Mouse (Mus musculus) midbrain, embryonic 14.5 days (tissue): Measurements from ENCODE around the gene Fbxl3. TPM values are rescaled to one million over a fixed set of nuclear protein-coding genes. Genes with fewer than 3 reads are reported as not detected.

Source experiments
- ATAC-seq: fragments of 200-750 bp; cut with Nextera tagmentation; 2 replicates; pipeline ENCODE4 v1.8.0; 2017; ENCODE audit warnings: moderate number of reproducible peaks, moderate library complexity; ENCODE audit not compliant: low FRiP score, low TSS enrichment
- DNase-seq: peaks from one replicate; pipeline ENCODE4 v3.0.0-alpha.2; 2015
- H3K27ac ChIP-seq: fragments of 300-500 bp; sonication (generic); replicated peaks from 2 replicates; pipeline ENCODE4 v1.5.1; 2014; ENCODE audit warnings: mild to moderate bottlenecking, low read depth, low read length, moderate library complexity
- H3K27me3 ChIP-seq: fragments of 300-500 bp; sonication (generic); 2 replicates; pipeline ENCODE4 v1.6.1; 2014; ENCODE audit warnings: low read length, control low read depth, mixed read lengths; ENCODE audit not compliant: control insufficient read depth, insufficient read depth
- H3K36me3 ChIP-seq: fragments of 300-500 bp; sonication (generic); 2 replicates; pipeline ENCODE4 v1.6.1; 2014; ENCODE audit warnings: low read length, control low read depth; ENCODE audit not compliant: control insufficient read depth, insufficient read depth
- H3K4me1 ChIP-seq: fragments of 300-500 bp; sonication (generic); 2 replicates; pipeline ENCODE4 v1.6.1; 2014; ENCODE audit warnings: mild to moderate bottlenecking, antibody characterized with exemption, low read length, control low read depth; ENCODE audit not compliant: control insufficient read depth, insufficient read depth
- H3K4me2 ChIP-seq: fragments of 300-500 bp; sonication (generic); 2 replicates; pipeline ENCODE4 v1.6.1; 2014; ENCODE audit warnings: mild to moderate bottlenecking, low read length, moderate library complexity
- H3K4me3 ChIP-seq: fragments of 300-500 bp; sonication (generic); replicated peaks from 2 replicates; pipeline ENCODE4 v1.5.1; 2014; ENCODE audit warnings: low read depth, low read length
- H3K9ac ChIP-seq: fragments of 300-500 bp; sonication (generic); replicated peaks from 2 replicates; pipeline ENCODE4 v1.6.1; 2014; ENCODE audit warnings: mild to moderate bottlenecking, low read length, moderate library complexity
- H3K9me3 ChIP-seq: fragments of 300-500 bp; sonication (generic); 2 replicates; pipeline ENCODE4 v1.6.1; 2016; ENCODE audit warnings: low read length, control low read depth, mixed read lengths; ENCODE audit not compliant: control insufficient read depth
- WGBS: fragments of 180-500 bp; shearing (Covaris S2); extraction: QIAGEN DNeasy Blood & Tissue Kit; methylation state at CpG from one replicate; pipeline ENCODE4 v1.1.7; 2014; 5-methylcytosine and 5-hydroxymethylcytosine counted together
- polyA plus RNA-seq: library from polyadenylated mRNA; unstranded; fragments of >200 nt; fragmentation: Nextera tagmentation; extraction: Ambion mirVana; gene quantifications from 2 replicates; pipeline ENCODE4 v1.2.1, GENCODE M21; 2014

Gene Fbxl3
- polyA plus RNA-seq, 1 experiment from 2014 or later: 36.2 TPM

DNA sequence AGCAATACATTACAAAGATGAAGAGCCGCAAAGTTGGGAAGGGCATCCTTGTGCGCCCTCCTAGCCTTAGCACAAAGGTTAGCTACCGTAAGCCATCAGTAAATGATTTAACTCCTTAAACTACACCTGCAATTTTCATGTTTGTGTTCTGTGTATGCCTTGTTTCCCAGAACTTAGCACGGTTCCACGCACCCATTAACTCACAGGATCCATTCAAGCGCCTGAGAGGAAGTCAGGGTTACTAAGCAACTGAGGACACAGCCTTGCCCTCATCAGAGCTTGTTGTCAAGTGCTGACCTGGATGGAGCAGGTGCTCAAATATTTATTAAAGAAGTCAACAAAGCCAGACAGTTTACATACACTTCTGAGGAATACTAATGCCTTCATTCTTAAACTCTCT lies 2.9 kb upstream of the Fbxl3 start:
- no peak for ATAC-seq

DNA sequence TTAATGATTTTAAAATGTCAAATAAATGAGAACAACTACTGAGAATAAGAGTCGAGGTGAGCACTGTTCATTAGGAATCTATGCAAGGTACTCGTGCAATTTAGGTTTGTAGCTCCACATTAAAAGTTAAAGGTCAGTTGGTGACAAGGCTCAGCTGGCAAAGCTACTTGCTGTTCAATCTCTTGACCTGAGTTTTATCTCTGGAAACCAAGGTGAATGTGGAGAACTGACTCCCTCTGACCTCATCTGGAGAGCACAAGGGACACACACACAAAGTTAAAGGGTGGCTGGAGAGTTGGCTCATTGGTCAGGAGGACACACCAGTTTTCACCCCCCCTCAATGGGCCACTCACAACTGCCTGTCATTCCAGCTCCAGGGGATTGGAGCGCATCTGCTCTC lies 1.8 kb upstream of the Fbxl3 start:
- Histone ChIP-seq H3K9me3 (no peaks in the 10 kb centered on the region), H3K27ac (no peak overlapping the region), H3K4me3 (no peak overlapping the region), H3K4me1 (peaks cover 17% of the 10 kb centered on the region), H3K4me2 (no peak overlapping the region), H3K9ac (no peak overlapping the region), H3K36me3 (0 out of 2 replicates have a peak, but pooled peaks cover 5% of the 10 kb centered on the region), H3K27me3 (no peaks in the 10 kb centered on the region)
- WGBS: 73% methylated on average over 3 of the region's 3 CpGs
- no peak for DNase-seq
- no peak for ATAC-seq

More for the DNA sequence above, 2.9 kb upstream of the Fbxl3 start:
- Histone ChIP-seq H3K36me3 (no peaks in the 10 kb centered on the region), H3K4me3 (no peak overlapping the region), H3K4me1 (peaks cover 7% of the 10 kb centered on the region), H3K27ac (no peak overlapping the region), H3K27me3 (no peaks in the 10 kb centered on the region), H3K9ac (no peak overlapping the region), H3K4me2 (no peak overlapping the region), H3K9me3 (no peaks in the 10 kb centered on the region)
- WGBS: 69% methylated on average over 6 of the region's 6 CpGs
- DNase-seq: no peak

DNA sequence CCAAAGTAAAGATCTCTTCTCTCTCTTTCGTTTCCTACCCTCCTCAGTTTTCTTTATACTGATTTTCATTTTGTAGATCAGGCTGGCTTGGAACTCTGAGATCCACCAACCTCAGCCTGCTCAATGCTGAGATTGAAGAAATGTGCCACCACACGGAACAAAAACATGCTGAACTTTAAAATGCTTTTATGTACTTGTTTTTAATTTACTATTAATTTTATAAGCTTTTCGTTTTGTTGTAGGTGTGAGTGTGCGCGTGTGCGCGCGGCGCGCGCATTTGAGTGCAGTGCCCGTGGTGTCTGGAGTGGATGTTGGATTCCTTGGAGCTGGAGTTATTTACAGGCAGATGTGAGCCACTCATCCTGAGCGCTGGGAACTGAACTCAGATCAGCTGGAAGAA lies 930 bp upstream of the Fbxl3 start:
- Histone ChIP-seq H3K27me3 (no peaks in the 10 kb centered on the region), H3K9me3 (no peaks in the 10 kb centered on the region), H3K27ac (no peak overlapping the region), H3K4me2 (no peak overlapping the region), H3K4me1 (peaks cover 20% of the 10 kb centered on the region), H3K9ac (no peak overlapping the region), H3K4me3 (no peak overlapping the region), H3K36me3 (0 out of 2 replicates have a peak, but pooled peaks cover 13% of the 10 kb centered on the region)
- no peak for ATAC-seq
- DNase-seq: no peak
- 87% methylated on average over 13 of the region's 13 CpGs for WGBS

DNA sequence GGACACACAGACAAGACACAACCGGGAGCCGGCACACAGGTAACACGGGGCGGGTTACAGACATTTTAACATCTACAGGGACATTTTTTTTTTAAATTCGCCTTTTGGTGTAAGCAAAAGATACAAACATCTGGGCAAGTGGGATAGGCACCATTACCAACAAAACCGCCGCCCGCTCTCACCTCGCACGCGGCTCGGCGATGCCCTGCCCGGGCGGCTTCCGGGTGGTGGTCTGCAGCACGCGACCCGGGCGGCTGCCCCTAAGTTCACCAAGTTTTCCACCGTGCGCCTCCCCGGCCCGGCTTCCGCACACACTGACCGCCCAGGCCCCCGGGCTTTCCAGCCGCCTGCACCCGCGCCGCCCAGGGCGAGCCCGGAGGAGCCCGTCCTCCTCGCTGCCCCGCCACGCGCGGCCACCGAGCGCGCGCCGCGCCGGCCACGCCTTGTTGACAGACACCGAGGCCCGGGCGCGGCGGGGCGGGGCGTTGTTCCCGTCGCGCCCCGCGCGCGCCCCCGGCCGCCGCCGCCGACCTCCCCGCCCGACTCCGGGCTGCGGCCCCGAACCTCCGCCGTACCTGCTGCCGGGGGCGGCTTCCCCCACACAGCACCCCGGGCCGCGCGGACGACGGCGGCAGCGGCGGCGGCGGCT lies 655 bp downstream of the Fbxl3 start:
- under 1% methylated on average over 68 of the region's 86 CpGs for WGBS
- Histone ChIP-seq H3K27ac (peak overlapping the region; percentile 99), H3K9ac (peak overlapping the region; percentile 96), H3K36me3 (peaks cover 17% of the 10 kb centered on the region; the same call in 1 of the 2 replicates), H3K4me1 (peaks cover 20% of the 10 kb centered on the region), H3K4me2 (peak overlapping the region; percentile 71), H3K27me3 (no peaks in the 10 kb centered on the region), H3K4me3 (peak overlapping the region; percentile 82), H3K9me3 (no peaks in the 10 kb centered on the region)
- ATAC-seq (peak; percentile 86), DNase-seq (peak; percentile 92)

DNA sequence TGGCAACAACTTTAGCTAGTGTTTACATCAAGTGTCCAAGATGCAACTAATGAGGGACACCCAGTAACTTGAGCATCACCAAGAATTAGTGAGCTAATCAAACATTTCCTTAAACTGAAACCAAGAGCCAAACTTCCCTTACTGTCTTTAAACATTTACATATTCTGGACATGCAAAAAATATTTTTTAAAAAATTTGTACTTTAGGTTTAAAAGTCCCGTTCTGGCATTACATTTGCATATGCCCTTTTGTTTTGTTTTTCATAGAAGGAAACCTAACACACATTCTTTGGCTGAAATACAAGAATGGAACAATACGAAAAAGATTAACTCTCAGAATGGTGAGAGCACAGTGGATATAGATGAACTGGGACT lies 1.2 kb downstream of the Fbxl3 start:
- H3K4me1 ChIP-seq: peaks cover 20% of the 10 kb centered on the region
- H3K4me2 ChIP-seq: peak overlapping the region; percentile 71
- ATAC-seq: no peak
- H3K4me3 ChIP-seq: peak overlapping the region; percentile 82
- DNase-seq: no peak
- H3K36me3 ChIP-seq: peaks cover 17% of the 10 kb centered on the region; the same call in 1 of the 2 replicates
- no peaks in the 10 kb centered on the region for H3K9me3 ChIP-seq
- H3K27me3 ChIP-seq: no peaks in the 10 kb centered on the region
- peak overlapping the region; percentile 96 for H3K9ac ChIP-seq
- 0% methylated on average over 2 of the region's 2 CpGs for WGBS
- H3K27ac ChIP-seq: no peak overlapping the region

DNA sequence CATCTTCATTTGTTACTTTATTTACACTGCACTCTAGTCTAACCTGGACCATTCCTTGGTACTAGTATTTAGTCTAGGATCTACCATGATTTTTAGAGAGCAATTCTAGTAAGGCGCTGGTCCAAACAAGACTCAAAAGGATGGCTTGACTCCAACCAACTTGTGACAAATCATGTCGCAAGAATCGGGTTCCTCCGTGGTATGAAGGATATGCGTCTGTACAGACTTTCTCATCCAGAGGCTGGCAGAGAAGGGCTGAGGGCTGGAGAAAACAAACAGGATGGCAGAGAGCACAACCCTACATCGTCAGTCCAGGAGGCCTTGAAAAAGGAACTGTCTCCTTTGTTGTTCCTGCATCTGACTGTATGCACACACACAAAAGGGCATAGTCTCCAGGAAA lies 2.7 kb downstream of the Fbxl3 start:
- no peak for ATAC-seq

DNA sequence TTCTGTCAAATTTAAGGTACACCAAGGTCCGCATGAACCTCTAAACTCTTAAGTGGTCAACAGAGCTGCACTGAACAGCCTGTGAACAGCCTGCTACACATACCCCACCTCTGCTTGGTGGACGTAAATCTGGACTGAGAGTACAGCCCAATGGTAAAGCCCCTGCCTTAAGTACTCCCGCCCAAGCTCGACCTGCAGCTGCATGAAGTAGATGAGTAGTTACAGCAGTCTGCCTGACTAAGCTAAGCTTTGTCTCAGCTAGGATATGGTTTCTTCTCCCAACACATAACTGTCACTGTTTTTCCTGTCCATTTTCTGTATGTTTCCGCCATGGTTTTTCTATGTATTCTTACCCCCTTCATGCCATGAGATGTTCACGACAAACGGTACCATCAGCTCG lies 3.5 kb downstream of the Fbxl3 start:
- Histone ChIP-seq H3K36me3 (peaks cover 34% of the 10 kb centered on the region), H3K4me1 (peaks cover 20% of the 10 kb centered on the region), H3K9ac (no peak overlapping the region), H3K9me3 (no peaks in the 10 kb centered on the region), H3K4me2 (no peak overlapping the region), H3K27me3 (no peaks in the 10 kb centered on the region), H3K4me3 (no peak overlapping the region), H3K27ac (no peak overlapping the region)
- no peak for DNase-seq
- ATAC-seq: no peak
- WGBS: 91% methylated on average over 8 of the region's 8 CpGs

More for the DNA sequence above, 2.7 kb downstream of the Fbxl3 start:
- no peak overlapping the region for H3K27ac ChIP-seq
- H3K27me3 ChIP-seq: no peaks in the 10 kb centered on the region
- no peaks in the 10 kb centered on the region for H3K9me3 ChIP-seq
- H3K9ac ChIP-seq: no peak overlapping the region
- 84% methylated on average over 6 of the region's 6 CpGs for WGBS
- H3K4me3 ChIP-seq: no peak overlapping the region
- H3K4me2 ChIP-seq: peak overlapping the region; percentile 71
- DNase-seq: no peak
- peaks cover 20% of the 10 kb centered on the region for H3K4me1 ChIP-seq
- peaks cover 28% of the 10 kb centered on the region for H3K36me3 ChIP-seq

DNA sequence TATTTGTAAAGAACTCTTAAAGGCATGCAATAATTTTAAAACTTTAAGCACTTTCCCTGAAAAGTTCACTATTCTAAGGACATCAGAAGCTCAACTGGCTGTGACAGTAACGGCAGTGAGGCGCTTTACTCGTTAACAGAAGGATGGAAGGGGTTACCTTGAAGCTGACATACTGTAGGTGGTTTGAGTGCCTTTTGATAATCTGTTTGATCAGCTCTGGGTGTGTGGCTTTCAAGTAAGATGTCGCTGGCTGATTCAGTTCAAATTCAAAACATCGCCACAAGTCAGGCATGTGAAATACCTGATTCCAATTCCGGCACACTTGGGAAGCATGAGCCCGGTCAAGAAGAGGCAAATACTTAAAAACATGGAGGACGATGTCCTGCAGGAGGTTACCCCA lies 4.3 kb downstream of the Fbxl3 start:
- no peak overlapping the region for H3K27ac ChIP-seq
- no peak overlapping the region for H3K4me3 ChIP-seq
- H3K4me2 ChIP-seq: no peak overlapping the region
- H3K4me1 ChIP-seq: peaks cover 20% of the 10 kb centered on the region
- H3K9ac ChIP-seq: no peak overlapping the region
- H3K36me3 ChIP-seq: peaks cover 38% of the 10 kb centered on the region
- H3K9me3 ChIP-seq: no peaks in the 10 kb centered on the region
- 90% methylated on average over 8 of the region's 8 CpGs for WGBS
- DNase-seq (no peak), ATAC-seq (no peak)
- no peaks in the 10 kb centered on the region for H3K27me3 ChIP-seq

DNA sequence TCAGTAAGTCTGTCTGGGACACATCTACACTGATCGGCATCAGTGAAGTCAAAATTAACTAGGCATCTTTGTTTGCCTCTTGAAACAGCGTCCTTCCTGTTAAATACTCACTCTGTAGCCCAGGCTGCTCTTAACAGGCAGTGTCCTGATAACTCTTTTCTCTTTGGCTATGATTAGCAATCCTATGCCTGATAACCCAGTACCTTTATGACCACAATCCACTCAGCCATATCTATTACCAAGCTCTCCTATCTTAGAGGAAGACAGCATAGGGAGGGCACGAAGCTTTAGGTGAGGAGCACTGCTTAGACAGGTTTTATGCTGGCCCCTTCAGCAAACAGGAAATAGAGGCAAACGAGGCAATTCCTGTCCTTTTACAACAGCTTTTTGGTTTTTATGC lies 5.7 kb downstream of the Fbxl3 start:
- WGBS: 94% methylated on average over 4 of the region's 4 CpGs

More for the DNA sequence above, 5.7 kb downstream of the Fbxl3 start:
- Histone ChIP-seq H3K36me3 (peaks cover 47% of the 10 kb centered on the region), H3K9me3 (no peaks in the 10 kb centered on the region), H3K27me3 (no peaks in the 10 kb centered on the region), H3K27ac (no peak overlapping the region), H3K4me3 (no peak overlapping the region), H3K9ac (no peak overlapping the region), H3K4me2 (no peak overlapping the region), H3K4me1 (peaks cover 20% of the 10 kb centered on the region)
- DNase-seq (no peak), ATAC-seq (no peak)
